Mouse (Mus musculus) hindbrain, postnatal 0 days (tissue): ENCODE measurements around the gene Macrod2. TPM values are rescaled to one million over a fixed set of nuclear protein-coding genes. Genes with fewer than 3 reads are reported as not detected.

Source experiments
- ATAC-seq: fragments of 200-750 bp; cut with Nextera tagmentation; 2 replicates; pipeline ENCODE4 v1.8.0; 2017; ENCODE audit warnings: mild to moderate bottlenecking, moderate TSS enrichment, moderate library complexity
- DNase-seq: peaks from one replicate; pipeline ENCODE4 v3.0.0-alpha.2; 2015; ENCODE audit warnings: low spot score
- H3K27ac ChIP-seq: fragments of 300-500 bp; sonication (generic); 2 replicates; pipeline ENCODE4 v1.5.1; 2014; ENCODE audit warnings: mild to moderate bottlenecking
- H3K27me3 ChIP-seq: fragments of 300-500 bp; sonication (generic); 2 replicates; pipeline ENCODE4 v1.6.1; 2014; ENCODE audit warnings: low read length, mixed read lengths; ENCODE audit not compliant: insufficient read depth
- H3K36me3 ChIP-seq: fragments of 300-500 bp; sonication (generic); 2 replicates; pipeline ENCODE4 v1.6.1; 2014; ENCODE audit warnings: low read length, mixed read lengths; ENCODE audit not compliant: insufficient read depth
- H3K4me1 ChIP-seq: fragments of 300-500 bp; sonication (generic); 2 replicates; pipeline ENCODE4 v1.6.1; 2014; ENCODE audit warnings: antibody characterized with exemption, low read length, mixed read lengths; ENCODE audit not compliant: insufficient read depth
- H3K4me2 ChIP-seq: fragments of 300-500 bp; sonication (generic); 2 replicates; pipeline ENCODE4 v1.6.1; 2014; ENCODE audit warnings: low read depth, mild to moderate bottlenecking, low read length, moderate library complexity, mixed read lengths
- H3K4me3 ChIP-seq: fragments of 300-500 bp; sonication (generic); 2 replicates; pipeline ENCODE4 v1.5.1; 2014; ENCODE audit warnings: low read length
- H3K9ac ChIP-seq: fragments of 300-500 bp; sonication (generic); replicated peaks from 2 replicates; pipeline ENCODE4 v1.6.1; 2014; ENCODE audit warnings: mild to moderate bottlenecking, low read length, moderate library complexity, mixed read lengths
- H3K9me3 ChIP-seq: fragments of 300-500 bp; sonication (generic); 2 replicates; pipeline ENCODE4 v1.6.1; 2016; ENCODE audit warnings: low read length, mixed read lengths
- CTCF ChIP-seq: IDR thresholded peaks from 2 replicates; pipeline ENCODE4 v1.5.1; 2016; ENCODE audit warnings: antibody characterized with exemption, control low read depth, low read depth
- WGBS: fragments of 180-500 bp; shearing (Covaris S2); extraction: QIAGEN DNeasy Blood & Tissue Kit; methylation state at CpG from one replicate; pipeline ENCODE4 v1.1.7; 2014; 5-methylcytosine and 5-hydroxymethylcytosine counted together
- polyA plus RNA-seq: library from polyadenylated mRNA; unstranded; fragments of >200 nt; fragmentation: Nextera tagmentation; extraction: Ambion mirVana; gene quantifications from 2 replicates; pipeline ENCODE4 v1.2.1, GENCODE M21; 2015
- total RNA-seq: library from RNA; depleted of rRNA; stranded (reverse); fragments of >200 nt; gene quantifications from 2 replicates; pipeline ENCODE4 v1.2.3, GENCODE M21; 2014

Gene Macrod2
- total and polyA plus RNA-seq, 2 experiments from 2014 or later: 18.3 to 60.0 TPM

DNA sequence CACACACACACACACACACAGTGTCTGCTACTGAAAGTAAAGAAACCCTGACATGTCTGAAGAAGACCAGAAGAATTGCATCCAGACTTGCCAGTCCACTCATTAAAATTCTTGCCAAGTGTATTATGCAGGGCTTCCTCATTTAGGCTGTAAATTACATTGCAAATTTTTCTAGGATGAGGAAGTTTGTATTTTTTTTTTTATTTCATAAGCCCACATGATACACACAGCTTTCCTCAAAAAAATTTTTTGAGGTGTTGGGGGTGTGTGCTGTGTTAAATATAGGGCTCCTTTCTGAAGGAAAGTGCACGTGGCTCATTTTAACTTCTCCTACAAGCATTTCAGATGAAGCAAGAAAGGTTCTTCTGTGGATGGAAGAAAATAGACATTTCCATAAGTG lies 613.3 kb downstream of the Macrod2 start:
- Histone ChIP-seq H3K9me3 (no peaks in the 10 kb centered on the region), H3K27me3 (no peaks in the 10 kb centered on the region), H3K36me3 (no peaks in the 10 kb centered on the region), H3K4me1 (peaks cover 5% of the 10 kb centered on the region; the same call in 1 of the 2 replicates), H3K9ac (no peak overlapping the region), H3K4me2 (no peak overlapping the region), H3K4me3 (no peak overlapping the region), H3K27ac (no peak overlapping the region)
- DNase-seq (no peak), ATAC-seq (no peak)
- TF ChIP-seq CTCF: no peak
- 82% methylated on average over 1 of the region's 1 CpGs for WGBS

DNA sequence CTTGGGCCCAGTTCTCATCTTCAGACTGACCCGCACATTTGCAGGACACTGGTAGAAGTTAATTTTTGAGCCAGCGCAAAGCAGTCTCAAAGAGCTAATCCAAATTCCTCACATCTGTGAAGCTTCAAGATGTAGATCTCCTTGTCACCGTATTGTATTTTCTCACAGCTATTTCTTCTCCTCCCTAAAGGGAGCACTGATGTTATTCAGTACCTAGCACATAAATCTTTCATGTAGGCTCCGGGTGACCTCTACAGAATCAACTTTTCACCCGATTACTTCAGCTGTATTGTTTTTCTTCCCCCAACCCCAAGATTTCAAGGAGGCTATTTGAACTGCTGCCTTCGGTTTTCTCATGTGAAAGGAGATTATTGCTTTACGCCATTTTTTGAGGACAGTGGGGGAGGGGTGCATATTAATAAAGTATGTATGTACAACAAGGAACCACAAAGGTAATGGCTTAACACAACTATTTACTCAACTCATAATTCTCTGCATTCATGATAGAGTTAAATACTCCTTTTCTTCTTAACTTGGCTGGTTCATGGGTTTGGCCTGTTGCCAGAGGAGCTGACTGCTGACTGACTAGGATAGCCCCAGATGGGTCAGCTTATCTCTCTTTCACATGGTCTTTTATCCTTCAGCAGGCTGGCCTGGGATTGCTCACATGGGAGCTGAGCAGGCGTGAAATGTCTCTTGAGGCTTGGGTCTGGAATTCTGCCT lies 618.5 kb downstream of the Macrod2 start:
- Histone ChIP-seq H3K27ac (no peak overlapping the region), H3K4me2 (no peak overlapping the region), H3K36me3 (no peaks in the 10 kb centered on the region), H3K4me1 (no peaks in the 10 kb centered on the region; the same call in none of the 2 replicates), H3K9me3 (no peaks in the 10 kb centered on the region), H3K4me3 (no peak overlapping the region), H3K9ac (no peak overlapping the region), H3K27me3 (no peaks in the 10 kb centered on the region)
- peak; percentile 58 for DNase-seq
- 0 out of 2 replicates have a peak, but pooled peaks have one; percentile 55 for ATAC-seq
- 48% methylated on average over 8 of the region's 8 CpGs for whole genome bisulfite sequencing
- no peak for TF ChIP-seq CTCF

DNA sequence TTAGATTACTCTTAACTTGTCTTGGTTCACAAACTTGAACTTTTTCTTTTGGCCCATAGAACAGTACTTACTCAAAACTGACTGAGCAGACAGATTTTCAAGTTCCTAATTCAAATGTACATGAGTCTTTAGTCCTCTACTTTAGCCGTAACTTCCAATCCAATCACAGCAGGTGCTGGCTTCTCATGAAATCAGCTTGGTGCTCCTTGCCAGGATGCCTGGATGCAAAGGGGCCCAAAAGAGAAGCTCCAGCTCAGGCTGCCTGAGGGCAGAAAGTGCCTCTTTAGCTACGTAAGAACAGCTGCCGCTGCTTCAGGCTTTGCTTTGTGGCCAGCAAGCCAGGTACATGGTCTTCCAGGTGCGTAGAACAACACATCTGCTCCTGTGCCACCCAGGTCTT lies 627.9 kb downstream of the Macrod2 start:
- no peaks in the 10 kb centered on the region for H3K4me1 ChIP-seq
- no peaks in the 10 kb centered on the region for H3K36me3 ChIP-seq
- peak; percentile 20 for DNase-seq
- ATAC-seq: no peak
- no peak overlapping the region for H3K4me3 ChIP-seq
- H3K27me3 ChIP-seq: no peaks in the 10 kb centered on the region
- WGBS: 57% methylated on average over 4 of the region's 4 CpGs
- H3K9ac ChIP-seq: no peak overlapping the region
- H3K27ac ChIP-seq: no peak overlapping the region
- H3K9me3 ChIP-seq: no peaks in the 10 kb centered on the region
- H3K4me2 ChIP-seq: no peak overlapping the region
- no peak for TF ChIP-seq CTCF

DNA sequence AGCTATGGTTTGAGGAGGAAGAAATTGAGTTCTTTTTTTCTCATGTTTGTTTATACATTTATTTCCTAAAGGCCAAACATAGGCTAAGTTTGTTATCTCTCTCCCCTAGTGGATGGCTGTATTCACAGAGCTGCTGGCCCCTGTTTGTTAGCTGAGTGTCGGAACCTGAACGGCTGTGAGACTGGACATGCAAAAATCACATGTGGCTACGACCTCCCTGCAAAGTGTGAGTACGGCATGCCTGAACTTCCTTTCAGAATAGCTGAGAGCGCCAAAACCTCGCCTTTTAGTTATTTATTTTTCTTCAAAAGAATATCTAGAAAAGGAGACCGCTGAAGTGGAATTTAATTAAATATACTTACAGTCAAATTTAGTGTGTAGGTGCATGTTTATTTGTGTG lies 628.8 kb downstream of the Macrod2 start:
- ATAC-seq (no peak), DNase-seq (no peak)
- H3K9me3 ChIP-seq: no peaks in the 10 kb centered on the region
- WGBS: 56% methylated on average over 7 of the region's 7 CpGs
- no peak for TF ChIP-seq CTCF
- H3K4me1 ChIP-seq: no peaks in the 10 kb centered on the region
- no peak overlapping the region for H3K4me3 ChIP-seq
- H3K27ac ChIP-seq: no peak overlapping the region
- H3K36me3 ChIP-seq: no peaks in the 10 kb centered on the region
- no peaks in the 10 kb centered on the region for H3K27me3 ChIP-seq
- no peak overlapping the region for H3K9ac ChIP-seq
- no peak overlapping the region for H3K4me2 ChIP-seq

DNA sequence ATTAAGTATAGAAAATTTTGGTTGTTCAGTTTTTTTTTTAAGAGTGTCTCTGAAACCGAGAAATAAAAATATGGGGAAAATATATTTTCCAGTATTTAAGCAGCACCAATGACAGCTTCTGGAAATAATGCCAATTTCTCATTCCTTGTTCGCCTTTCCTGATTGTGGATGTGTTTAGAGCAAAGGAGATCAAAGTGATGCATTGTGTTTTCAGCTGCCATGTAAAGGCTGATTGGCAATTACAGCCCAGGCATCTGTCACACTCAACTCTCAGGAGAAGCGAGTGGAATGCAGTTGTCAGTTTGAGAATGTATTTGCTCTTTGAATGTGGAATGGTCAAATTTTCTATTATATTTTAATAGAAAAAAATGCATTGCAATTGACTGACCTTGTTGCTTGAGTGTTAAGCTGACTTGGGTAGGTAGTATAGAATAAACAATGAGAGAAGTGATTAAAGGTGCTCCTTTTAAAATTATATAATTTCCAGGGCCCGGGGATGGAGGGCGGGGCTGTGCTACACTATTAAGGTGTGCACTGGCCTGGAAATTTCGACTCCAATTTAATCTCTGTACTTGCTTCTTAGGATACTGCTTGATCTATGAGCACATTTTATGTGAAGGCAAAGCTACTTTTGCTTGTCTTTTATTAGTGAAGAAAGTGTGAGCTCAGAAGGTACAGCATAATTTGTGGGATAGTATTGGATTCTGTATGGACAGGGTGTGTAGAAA lies 629.4 kb downstream of the Macrod2 start:
- 50% methylated on average over 6 of the region's 6 CpGs for WGBS
- Histone ChIP-seq H3K4me1 (no peaks in the 10 kb centered on the region), H3K27ac (no peak overlapping the region), H3K4me3 (no peak overlapping the region), H3K4me2 (no peak overlapping the region), H3K36me3 (no peaks in the 10 kb centered on the region), H3K9me3 (no peaks in the 10 kb centered on the region), H3K9ac (no peak overlapping the region), H3K27me3 (no peaks in the 10 kb centered on the region)
- no peak for TF ChIP-seq CTCF
- ATAC-seq: no peak
- peak; percentile 55 for DNase-seq

DNA sequence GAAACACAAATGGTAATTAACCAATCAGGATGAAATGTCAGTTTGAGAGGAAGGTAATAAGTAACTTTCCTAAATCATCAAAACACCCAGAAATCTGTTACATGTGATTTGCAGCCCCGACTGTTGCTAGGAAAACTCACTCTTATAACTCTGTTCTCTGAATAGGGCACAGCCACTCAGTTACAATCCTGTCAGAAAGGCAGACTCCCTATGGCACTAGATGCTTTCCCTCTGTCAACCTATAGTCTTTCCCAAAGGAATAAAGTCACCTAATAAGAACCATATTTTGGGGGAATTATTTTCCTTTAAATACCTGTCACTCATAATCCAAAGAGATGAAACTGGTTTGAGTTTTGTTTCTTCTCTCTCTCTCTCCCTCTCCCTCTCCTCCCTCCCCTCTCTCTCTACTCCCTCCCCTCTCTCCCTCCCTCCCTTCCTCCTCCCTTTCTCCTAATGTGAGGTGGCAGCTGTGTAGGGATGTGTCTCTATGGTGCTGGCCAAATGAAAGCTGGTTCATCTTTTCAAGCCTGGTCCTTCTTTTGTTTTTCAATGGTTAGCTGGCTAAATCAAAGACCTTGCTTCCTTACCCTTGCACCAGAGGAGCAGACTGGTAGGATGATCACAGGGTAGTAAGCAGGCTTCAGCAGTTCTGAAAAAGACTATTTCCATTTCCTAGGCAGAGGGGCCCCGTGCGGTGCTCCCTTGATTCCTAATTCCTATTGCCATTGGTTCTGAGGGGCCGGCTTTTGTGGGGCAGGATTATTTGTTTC lies 661.8 kb downstream of the Macrod2 start:
- no peaks in the 10 kb centered on the region for H3K36me3 ChIP-seq
- no peak overlapping the region for H3K9ac ChIP-seq
- H3K27me3 ChIP-seq: no peaks in the 10 kb centered on the region
- no peaks in the 10 kb centered on the region for H3K4me1 ChIP-seq
- WGBS: 11% methylated on average over 4 of the region's 4 CpGs
- no peaks in the 10 kb centered on the region for H3K9me3 ChIP-seq
- no peak for ATAC-seq
- peak; percentile 3 for DNase-seq
- H3K4me3 ChIP-seq: no peak overlapping the region
- no peak for TF ChIP-seq CTCF
- H3K4me2 ChIP-seq: no peak overlapping the region
- no peak overlapping the region for H3K27ac ChIP-seq
